Mouse (Mus musculus): Measurements from ENCODE around the gene Trim40.

Gene Trim40

GRCm38 (mm10) chr17:36839001-36839400 is 50.9 kb downstream of the Trim40 start:
- DNase-seq, result no peak

GRCm38 (mm10) chr17:36836874-36837647 is 52.9 kb downstream of the Trim40 start, which contains the start of gene Trim26:
TSS of gene Trim26 (plus strand) at chr17:36837134.
- DNase-seq, result peak; percentile 99

- no peak for DNase-seq
Observed at GRCm38 (mm10) chr17:36836427-36836812, 53.5 kb downstream of the Trim40 start.

GRCm38 (mm10) chr17:36835591-36836426 is 54.1 kb downstream of the Trim40 start:
- DNase-seq, result peak; percentile 75

- no peak for DNase-seq
Observed at GRCm38 (mm10) chr17:36832694-36833093, 57.2 kb downstream of the Trim40 start.

All from lung, postnatal 36 days (tissue).